Mouse (Mus musculus) MEL (cell line): ENCODE results near the gene Gm11060. TPM values are rescaled to one million over a fixed set of nuclear protein-coding genes. Genes with fewer than 3 reads are reported as not detected.

ENCODE experiments used
- DNase-seq: peaks from one replicate; pipeline ENCODE4 v3.0.0; 2011; ENCODE audit warnings: low read depth, low spot score
- H3K27ac ChIP-seq: 2 replicates; pipeline ENCODE4 v1.5.1; 2012; ENCODE audit warnings: low read depth, mild to moderate bottlenecking, control low read depth, low read length, moderate library complexity; ENCODE audit not compliant: control insufficient read depth
- H3K27me3 ChIP-seq, 2 experiments: fragments of 150-350 bp in 1 of 2; sonication (generic) in 1 of 2; 2 replicates each; pipeline ENCODE4 v1.6.1; 2012; ENCODE audit warnings: low read length in 2 of 2, mild to moderate bottlenecking in 2 of 2, improper control_type of control experiment in 1 of 2, moderate library complexity in 1 of 2; ENCODE audit not compliant: insufficient read depth in 2 of 2, control insufficient read depth in 1 of 2
- H3K36me3 ChIP-seq, 2 experiments: 2 replicates each; pipeline ENCODE4 v1.6.1; 2012 to 2014; ENCODE audit warnings: low read length in 2 of 2, improper control_type of control experiment in 1 of 2, inconsistent platforms in 1 of 2, mild to moderate bottlenecking in 1 of 2; ENCODE audit not compliant: insufficient read depth in 2 of 2, control insufficient read depth in 1 of 2
- H3K4me1 ChIP-seq, 2 experiments: fragments of 150-350 bp in 1 of 2; sonication (generic) in 1 of 2; 2 replicates each; pipeline ENCODE4 v1.6.1; 2012; ENCODE audit warnings: low read length in 2 of 2, improper control_type of control experiment in 1 of 2, mild to moderate bottlenecking in 1 of 2; ENCODE audit not compliant: insufficient read depth in 2 of 2, control insufficient read depth in 1 of 2
- H3K4me3 ChIP-seq, 2 experiments: fragments of 150-350 bp in 1 of 2; sonication (generic) in 1 of 2; 2 replicates each; pipeline ENCODE4 v1.5.1; 2012; ENCODE audit warnings: low read depth in 2 of 2, low read length in 2 of 2, mild to moderate bottlenecking in 2 of 2, moderate library complexity in 2 of 2, control low read depth in 1 of 2, improper control_type of control experiment in 1 of 2; ENCODE audit not compliant: control insufficient read depth in 1 of 2, insufficient read depth in 1 of 2
- H3K79me2 ChIP-seq: 2 replicates; pipeline ENCODE4 v1.6.1; 2012; ENCODE audit warnings: mild to moderate bottlenecking, low read length, moderate library complexity; ENCODE audit not compliant: control insufficient read depth, poor library complexity, insufficient read depth
- H3K9ac ChIP-seq: 2 replicates; pipeline ENCODE4 v1.6.1; 2012; ENCODE audit warnings: low read depth, mild to moderate bottlenecking, control low read depth, low read length, moderate library complexity; ENCODE audit not compliant: control insufficient read depth, poor library complexity, severe bottlenecking
- H3K9me3 ChIP-seq: fragments of 150-350 bp; sonication (generic); replicated peaks from 2 replicates; pipeline ENCODE4 v1.6.1; 2012; ENCODE audit warnings: mild to moderate bottlenecking, low read length, improper control_type of control experiment, moderate library complexity; ENCODE audit not compliant: insufficient read depth
- ELF1 ChIP-seq: IDR thresholded peaks from 2 replicates; pipeline ENCODE4 v1.6.1; 2014; ENCODE audit warnings: low read depth, mild to moderate bottlenecking, inconsistent platforms, low read length, improper control_type of control experiment, moderate library complexity
- ETS1 ChIP-seq: IDR thresholded peaks from 2 replicates; pipeline ENCODE4 v1.6.1; 2012; ENCODE audit warnings: low read depth, mild to moderate bottlenecking, inconsistent platforms, low read length, improper control_type of control experiment, moderate library complexity
- GABPA ChIP-seq: IDR thresholded peaks from 2 replicates; pipeline ENCODE4 v1.6.1; 2012; ENCODE audit warnings: low read depth, mild to moderate bottlenecking, inconsistent platforms, low read length, improper control_type of control experiment, moderate library complexity
- HCFC1 ChIP-seq: IDR thresholded peaks from 2 replicates; pipeline ENCODE4 v1.6.1; 2012; ENCODE audit warnings: low read depth, mild to moderate bottlenecking, inconsistent platforms, low read length, improper control_type of control experiment, moderate library complexity
- KAT2A ChIP-seq: conservative IDR thresholded peaks from 2 replicates; pipeline ENCODE4 v1.6.1; 2012; ENCODE audit warnings: low read depth, low read length, improper control_type of control experiment, inconsistent platforms
- MAFK ChIP-seq: IDR thresholded peaks from 2 replicates; pipeline ENCODE4 v1.6.1; 2011; ENCODE audit warnings: low read depth, mild to moderate bottlenecking, low read length, improper control_type of control experiment, borderline replicate concordance
- MAX ChIP-seq: IDR thresholded peaks from 2 replicates; pipeline ENCODE4 v1.6.1; 2011; ENCODE audit warnings: low read length, improper control_type of control experiment
- POLR2A ChIP-seq, 2 experiments: IDR thresholded peaks; 2 replicates each; pipeline ENCODE4 v1.6.1; 2011 to 2012; ENCODE audit warnings: low read length in 2 of 2, mild to moderate bottlenecking in 2 of 2, control low read depth in 1 of 2, improper control_type of control experiment in 1 of 2, low read depth in 1 of 2, moderate library complexity in 1 of 2; ENCODE audit not compliant: control insufficient read depth in 1 of 2, insufficient read depth in 1 of 2, poor library complexity in 1 of 2
- POLR2AphosphoS2 ChIP-seq: IDR thresholded peaks from 2 replicates; pipeline ENCODE4 v1.6.1; 2011; ENCODE audit warnings: low read length, improper control_type of control experiment
- RCOR1 ChIP-seq: IDR thresholded peaks from 2 replicates; pipeline ENCODE4 v1.6.1; 2012; ENCODE audit warnings: low read depth, mild to moderate bottlenecking, inconsistent platforms, low read length, improper control_type of control experiment
- SMC3 ChIP-seq: IDR thresholded peaks from 2 replicates; pipeline ENCODE4 v1.6.1; 2011; ENCODE audit warnings: low read depth, low read length, improper control_type of control experiment
- ZC3H11A ChIP-seq: IDR thresholded peaks from 2 replicates; pipeline ENCODE4 v1.6.1; 2012; ENCODE audit warnings: low read depth, mild to moderate bottlenecking, inconsistent platforms, low read length, improper control_type of control experiment
- polyA plus RNA-seq, 2 experiments: library from polyadenylated mRNA; stranded (reverse) in 1 of 2; unstranded in 1 of 2; fragments of >175 nt in 1 of 2; fragments of >200 nt in 1 of 2; gene quantifications; 2 replicates each; pipeline versions ENCODE4 v1.2.1 to v1.2.4; 2012; ENCODE audit warnings: low replicate concordance in 2 of 2, low read depth in 1 of 2; ENCODE audit not compliant: insufficient read length in 2 of 2, insufficient read depth in 1 of 2, missing spikeins in 1 of 2
- total RNA-seq: library from RNA; depleted of rRNA; stranded (reverse); fragments of 300-350 nt; gene quantifications from 2 replicates; pipeline ENCODE4 v1.2.3, GENCODE M21; 2012

Gene Gm11060
- total and polyA plus RNA-seq, 3 experiments = not detected

DNA sequence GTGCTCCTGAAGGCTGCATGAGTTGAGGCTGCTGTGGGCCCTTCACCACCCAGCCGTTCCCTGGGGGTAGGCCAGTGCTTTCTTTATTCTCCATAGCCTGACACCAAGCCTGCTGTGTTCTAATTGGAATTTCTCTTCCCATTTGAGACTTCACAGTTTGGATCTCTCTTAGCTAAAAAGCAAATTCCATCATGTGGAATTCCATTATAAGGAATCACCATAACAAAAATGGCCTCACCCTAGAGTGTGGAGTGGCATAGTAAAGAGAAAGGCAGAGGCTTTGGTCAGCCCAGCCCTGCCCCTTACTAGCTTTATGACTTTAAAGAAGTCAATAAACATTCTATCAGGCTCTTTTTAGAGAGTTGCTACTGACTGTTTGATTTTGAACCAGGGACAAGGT lies 43.5 kb upstream of the Gm11060 start:
- no peak for DNase-seq
- Histone ChIP-seq H3K27me3 (peaks cover 1 to 4% of the 10 kb centered on the region in 2 experiments; a peak in 2 of 4 replicates), H3K9ac (no peak overlapping the region), H3K36me3 (no peaks in the 10 kb centered on the region), H3K9me3 (no peaks in the 10 kb centered on the region)
- no peak for TF ChIP-seq RCOR1
- TF ChIP-seq MAFK = no peak
- TF ChIP-seq SMC3 = no peak
- no peak for TF ChIP-seq ETS1
- no peak for TF ChIP-seq GABPA
- no peak for TF ChIP-seq MAX
- TF ChIP-seq ZC3H11A = no peak
- TF ChIP-seq HCFC1 = no peak
- no peak for TF ChIP-seq ELF1
- TF ChIP-seq, all 39 proteins: peak for 0
- no peaks in the 10 kb centered on the region for H3K79me2 ChIP-seq
- no peak overlapping the region for H3K4me3 ChIP-seq
- H3K4me1 ChIP-seq = no peaks in the 10 kb centered on the region
- no peak overlapping the region for H3K27ac ChIP-seq

DNA sequence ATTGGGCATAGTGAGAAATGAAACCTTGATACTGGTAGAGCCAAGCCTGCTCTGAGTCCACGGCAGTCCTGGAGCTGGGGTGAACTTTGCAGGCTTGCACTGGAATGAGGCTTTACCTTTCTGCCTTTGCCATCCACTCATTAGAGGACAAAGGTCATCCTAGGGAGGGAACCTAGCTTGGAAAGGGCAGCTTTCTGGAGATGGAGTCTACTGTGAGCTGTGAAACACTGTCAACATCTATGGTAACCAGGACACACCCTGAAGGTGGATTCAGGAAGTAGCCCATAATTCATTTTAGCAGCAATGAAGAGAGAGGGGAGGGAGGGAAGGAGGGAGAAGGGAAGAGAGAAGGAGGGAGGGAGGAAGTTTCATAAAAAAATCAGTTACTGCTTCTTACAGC lies 36.3 kb upstream of the Gm11060 start:
- Histone ChIP-seq H3K9me3 (no peaks in the 10 kb centered on the region), H3K36me3 (no peaks in the 10 kb centered on the region), H3K27me3 (peaks cover 0 to 7% of the 10 kb centered on the region in 2 experiments; a peak in 2 of 4 replicates), H3K4me3 (no peak overlapping the region), H3K4me1 (no peaks in the 10 kb centered on the region; a peak in 1 of 4 replicates), H3K27ac (no peak overlapping the region), H3K79me2 (no peaks in the 10 kb centered on the region), H3K9ac (no peak overlapping the region)
- TF ChIP-seq KAT2A = no peak
- TF ChIP-seq POLR2A (IDR thresholded peaks at IDR 0.05; ENCODE audit: control insufficient read depth in 1 of 2, insufficient read depth in 1 of 2, low read depth in 1 of 2, low read length in 2 of 2, poor library complexity in 1 of 2) = no peak
- TF ChIP-seq POLR2AphosphoS2 = no peak
- DNase-seq = no peak

DNA sequence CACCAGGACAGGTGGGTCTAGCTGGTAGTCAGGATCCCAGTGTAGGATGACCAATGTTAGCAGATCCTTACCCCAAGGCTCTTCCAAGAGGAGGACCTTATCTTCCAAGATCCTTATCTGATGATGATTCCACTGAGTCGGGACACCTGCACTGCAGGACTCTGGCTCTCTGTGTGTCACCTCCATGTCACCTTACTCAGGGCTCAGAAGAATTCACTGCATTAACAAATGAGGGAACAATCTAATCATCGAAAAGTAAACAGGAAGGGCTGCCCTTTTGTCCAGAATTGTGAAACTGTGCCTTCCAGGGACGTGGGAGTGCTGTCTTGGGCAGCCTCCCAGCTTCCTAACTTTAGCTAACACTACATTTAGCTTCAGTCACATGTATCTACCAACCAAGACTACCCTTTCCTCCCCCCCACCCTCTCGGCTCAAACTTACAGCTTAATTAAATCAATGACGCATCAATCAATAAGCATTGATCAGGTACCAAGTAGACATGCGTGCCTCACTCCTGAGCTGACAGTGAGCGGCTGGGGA lies 33.2 kb upstream of the Gm11060 start:
- Histone ChIP-seq H3K9me3 (no peaks in the 10 kb centered on the region), H3K4me1 (no peaks in the 10 kb centered on the region; a peak in 1 of 4 replicates), H3K27me3 (peaks cover 0 to 7% of the 10 kb centered on the region in 2 experiments; a peak in 3 of 4 replicates), H3K79me2 (no peaks in the 10 kb centered on the region), H3K9ac (no peak overlapping the region), H3K36me3 (no peaks in the 10 kb centered on the region), H3K4me3 (no peak overlapping the region), H3K27ac (no peak overlapping the region)
- DNase-seq = no peak
- no peak for TF ChIP-seq GABPA
